Mouse (Mus musculus) kidney, adult 2 months (tissue): ENCODE data around the gene Psmg4. TPM values are rescaled to one million over a fixed set of nuclear protein-coding genes. Genes with fewer than 3 reads are reported as not detected.

Experiments used
- DNase-seq: peaks from one replicate; pipeline ENCODE4 v3.0.0; 2021
- H3K27ac ChIP-seq: fragments of 200-500 bp; 2 replicates; pipeline ENCODE4 v1.5.1; 2012; ENCODE audit warnings: low read depth, low read length, control low read depth, inconsistent platforms; ENCODE audit not compliant: insufficient read depth
- H3K27me3 ChIP-seq: fragments of 200-500 bp; replicated peaks from 2 replicates; pipeline ENCODE4 v1.6.1; 2012; ENCODE audit warnings: mild to moderate bottlenecking, moderate library complexity, low read length, inconsistent platforms; ENCODE audit not compliant: control insufficient read depth, insufficient read depth
- H3K36me3 ChIP-seq: fragments of 200-500 bp; 2 replicates; pipeline ENCODE4 v1.6.1; 2012; ENCODE audit warnings: mild to moderate bottlenecking, moderate library complexity, low read length, inconsistent platforms; ENCODE audit not compliant: control insufficient read depth, insufficient read depth
- H3K4me1 ChIP-seq: fragments of 200-500 bp; 2 replicates; pipeline ENCODE4 v1.6.1; 2011; ENCODE audit warnings: low read length; ENCODE audit not compliant: control insufficient read depth, insufficient read depth
- H3K4me3 ChIP-seq: fragments of 200-500 bp; 2 replicates; pipeline ENCODE4 v1.5.1; 2011; ENCODE audit warnings: mild to moderate bottlenecking, low read depth, low read length, control low read depth; ENCODE audit not compliant: insufficient read depth
- CTCF ChIP-seq: fragments of 200-500 bp; conservative IDR thresholded peaks from 2 replicates; pipeline ENCODE4 v1.5.1; 2011; ENCODE audit warnings: low read depth, mild to moderate bottlenecking, control low read depth, low read length, moderate library complexity, mixed read lengths; ENCODE audit not compliant: insufficient read depth, insufficient read length
- POLR2A ChIP-seq: fragments of 200-500 bp; IDR thresholded peaks from one replicate; pipeline ENCODE4 v1.6.1; 2011; ENCODE audit warnings: low read depth, low read length, control low read depth
- WGBS: fragments of 180-500 bp; shearing (Covaris S2); methylation state at CpG from one replicate; pipeline ENCODE4 v1.1.7; 2018; 5-methylcytosine and 5-hydroxymethylcytosine counted together
- polyA plus RNA-seq: library from polyadenylated mRNA; depleted of rRNA; stranded (reverse); fragments of >200 nt; gene quantifications from 2 replicates; pipeline ENCODE4 v1.2.3, GENCODE M21; 2012

Gene Psmg4
- polyA plus RNA-seq, 1 experiment, result 88.7 TPM

- WGBS, result 91% methylated on average over 6 of the region's 6 CpGs
- no peak overlapping the region for H3K4me3 ChIP-seq
- H3K36me3 ChIP-seq, result no peaks in the 10 kb centered on the region
- no peaks in the 10 kb centered on the region for H3K4me1 ChIP-seq
- TF ChIP-seq POLR2A (no peak), CTCF (no peak)
- H3K27me3 ChIP-seq, result no peaks in the 10 kb centered on the region
- no peak for DNase-seq
- no peak overlapping the region for H3K27ac ChIP-seq
Measured at GRCm38 (mm10) chr13:34174025-34174424, 11.3 kb downstream of the Psmg4 start.

- H3K27ac ChIP-seq, result no peak overlapping the region
- no peak overlapping the region for H3K4me3 ChIP-seq
- DNase-seq, result no peak
- TF ChIP-seq POLR2A (no peak), CTCF (no peak)
- H3K36me3 ChIP-seq, result no peaks in the 10 kb centered on the region
- H3K27me3 ChIP-seq, result no peaks in the 10 kb centered on the region
- no peaks in the 10 kb centered on the region for H3K4me1 ChIP-seq
- 74% methylated on average over 5 of the region's 5 CpGs for WGBS
Measured at GRCm38 (mm10) chr13:34181624-34182023, 18.9 kb downstream of the Psmg4 start.

GRCm38 (mm10) chr13:34185371-34185770, 22.6 kb downstream of the Psmg4 start:
- TF ChIP-seq POLR2A (no peak), CTCF (no peak)
- no peak for DNase-seq
- WGBS, result 90% methylated on average over 2 of the region's 2 CpGs

DNA sequence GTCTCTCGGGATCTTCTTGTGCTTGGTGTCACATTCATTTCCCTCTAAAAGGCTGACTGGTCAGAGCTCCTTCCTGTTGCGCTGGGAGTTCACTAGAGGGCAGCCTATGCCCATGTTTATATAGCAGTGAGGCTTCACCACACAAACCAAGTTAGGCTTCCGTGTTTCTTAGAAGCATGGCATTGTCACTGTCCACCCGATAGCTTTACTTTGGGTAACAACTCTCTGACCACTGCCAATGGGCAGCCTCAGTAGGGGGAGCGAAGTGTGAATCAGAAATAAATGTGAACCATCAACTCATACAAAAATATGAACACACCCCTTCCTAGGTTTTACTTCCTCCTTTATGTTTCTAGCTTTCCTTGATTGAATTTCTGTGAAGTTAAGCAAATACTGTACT, 24.8 kb downstream of the Psmg4 start:
- Histone ChIP-seq H3K36me3 (no peaks in the 10 kb centered on the region), H3K27ac (no peak overlapping the region), H3K4me3 (no peak overlapping the region), H3K4me1 (no peaks in the 10 kb centered on the region), H3K27me3 (no peaks in the 10 kb centered on the region)
- DNase-seq, result peak; percentile 85
- WGBS, result 9% methylated on average over 5 of the region's 5 CpGs
- no peak for TF ChIP-seq POLR2A
- TF ChIP-seq CTCF, result peak; percentile 92

More at GRCm38 (mm10) chr13:34185371-34185770, 22.6 kb downstream of the Psmg4 start:
- H3K4me3 ChIP-seq, result no peak overlapping the region
- H3K27ac ChIP-seq, result no peak overlapping the region
- H3K27me3 ChIP-seq, result no peaks in the 10 kb centered on the region
- no peaks in the 10 kb centered on the region for H3K36me3 ChIP-seq
- H3K4me1 ChIP-seq, result no peaks in the 10 kb centered on the region

DNA sequence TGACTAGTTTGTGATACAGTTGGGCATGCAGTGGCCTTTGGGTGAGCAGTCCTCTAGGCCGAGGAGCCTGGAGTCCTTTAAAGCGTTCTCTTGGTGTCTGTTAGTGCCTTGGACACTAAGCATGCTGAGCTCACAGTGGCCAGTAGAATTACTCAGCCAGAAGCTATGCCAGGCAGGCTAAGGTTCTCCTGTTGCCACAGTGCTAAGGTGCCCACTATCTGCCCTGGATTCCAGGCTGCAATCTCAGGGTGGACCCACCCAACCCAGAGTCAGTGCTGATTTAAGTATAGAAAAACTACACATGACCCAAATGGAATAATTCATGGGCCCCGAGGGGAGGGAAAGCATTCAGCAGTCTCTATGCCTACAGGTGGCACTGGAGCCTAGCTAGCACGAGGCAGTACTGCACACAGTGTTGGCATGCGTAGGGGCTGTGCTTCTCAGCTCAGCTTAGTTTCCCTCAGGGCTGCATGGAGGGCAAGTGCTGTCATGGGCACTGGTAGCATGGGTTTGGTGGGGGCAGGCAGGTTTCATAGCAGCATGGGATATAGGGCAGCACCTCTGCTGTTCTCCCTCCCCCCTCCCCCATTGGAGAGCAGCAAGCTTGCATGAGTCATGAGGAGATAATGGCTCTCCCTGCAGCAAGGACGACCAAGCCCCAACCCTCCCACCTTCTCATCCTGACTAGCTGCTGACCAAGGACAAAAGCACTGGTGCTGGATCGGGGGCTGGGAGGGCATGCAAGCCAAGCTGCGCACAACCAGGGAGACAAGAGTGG, 29.8 kb downstream of the Psmg4 start:
- Histone ChIP-seq H3K27me3 (no peaks in the 10 kb centered on the region), H3K4me3 (no peak overlapping the region), H3K4me1 (no peaks in the 10 kb centered on the region), H3K36me3 (no peaks in the 10 kb centered on the region), H3K27ac (no peak overlapping the region)
- DNase-seq, result peak; percentile 39
- 69% methylated on average over 8 of the region's 8 CpGs for WGBS
- peak; percentile 53 for TF ChIP-seq CTCF
- no peak for TF ChIP-seq POLR2A

DNA sequence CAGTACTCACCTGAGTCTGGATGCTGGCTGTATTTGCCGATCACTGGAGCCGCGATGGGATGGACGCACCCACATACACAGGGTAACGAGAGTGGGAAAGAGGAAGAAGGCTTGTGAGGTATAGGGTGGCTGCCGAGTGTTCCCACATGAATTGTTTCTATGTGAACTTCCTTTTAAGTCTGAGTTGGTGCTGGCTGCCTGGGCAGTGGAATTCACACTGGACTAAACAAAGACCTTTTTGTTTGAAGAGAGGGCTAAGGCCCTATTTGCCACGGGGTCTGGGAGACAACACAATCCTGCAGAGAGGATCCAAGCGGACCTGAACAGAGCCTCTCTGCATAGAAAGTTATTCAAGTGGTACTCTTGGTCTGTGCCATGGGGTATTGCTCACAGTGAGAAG, 30.6 kb downstream of the Psmg4 start:
- WGBS, result 81% methylated on average over 8 of the region's 8 CpGs
- no peaks in the 10 kb centered on the region for H3K4me1 ChIP-seq

DNA sequence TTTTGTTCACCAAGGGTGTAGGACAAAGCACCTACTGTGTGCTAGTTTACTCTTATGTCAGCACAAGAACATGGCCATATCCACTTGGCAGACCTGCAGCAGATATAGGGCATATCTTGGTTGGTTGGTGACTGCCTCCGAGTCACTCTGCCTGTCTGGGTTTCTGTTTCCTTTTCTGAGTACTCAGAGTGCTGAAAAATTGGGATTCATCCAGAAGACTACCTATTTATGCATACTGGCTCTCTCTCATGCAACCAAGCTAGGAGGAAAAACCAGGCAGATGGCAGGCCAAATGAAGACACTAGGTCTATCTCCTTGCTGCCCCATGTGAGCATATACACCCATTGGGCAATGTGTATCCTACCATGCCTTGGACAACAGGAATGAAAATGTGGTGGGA, 32.9 kb downstream of the Psmg4 start:
- DNase-seq, result no peak
- no peaks in the 10 kb centered on the region for H3K36me3 ChIP-seq
- H3K27me3 ChIP-seq, result no peaks in the 10 kb centered on the region
- no peak overlapping the region for H3K27ac ChIP-seq
- H3K4me3 ChIP-seq, result no peak overlapping the region
- H3K4me1 ChIP-seq, result no peaks in the 10 kb centered on the region
- 61% methylated on average over 1 of the region's 1 CpGs for WGBS
- TF ChIP-seq POLR2A (no peak), CTCF (no peak)

More for the DNA sequence above, 30.6 kb downstream of the Psmg4 start:
- H3K27ac ChIP-seq, result no peak overlapping the region
- H3K4me3 ChIP-seq, result no peak overlapping the region
- H3K36me3 ChIP-seq, result no peaks in the 10 kb centered on the region
- TF ChIP-seq POLR2A, result no peak
- H3K27me3 ChIP-seq, result no peaks in the 10 kb centered on the region
- no peak for DNase-seq
